Mouse (Mus musculus) thymus, postnatal 14 days (tissue): Measurements from ENCODE around the gene Gm17545.

Experiments
- DNase-seq: peaks from one replicate; pipeline ENCODE4 v3.0.0; 2021

Gm17545 gene

DNA sequence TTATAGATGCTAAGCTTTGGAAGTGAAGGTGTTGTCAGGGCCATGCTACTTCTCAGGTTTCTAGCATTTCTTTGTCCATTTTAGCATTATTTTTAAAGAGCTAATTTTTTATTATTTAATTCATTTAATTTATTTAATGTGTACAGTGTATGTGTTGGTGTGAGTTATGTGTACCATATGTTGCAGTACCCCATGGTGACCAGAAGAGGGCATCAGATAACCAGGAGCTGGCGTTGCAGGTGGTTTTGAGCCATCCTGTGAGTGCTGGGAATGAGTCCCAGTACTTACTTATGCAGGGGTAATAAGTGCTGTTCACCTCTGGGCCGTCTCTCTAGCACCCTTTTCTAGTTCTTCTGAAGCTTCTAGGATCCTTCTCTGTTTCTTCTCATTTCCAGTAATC, 41.0 kb downstream of the Gm17545 start:
- no peak for DNase-seq

GRCm38 (mm10) chr9:22497021-22497767, 43.1 kb downstream of the Gm17545 start:
- no peak for DNase-seq

GRCm38 (mm10) chr9:22502972-22503371, 48.9 kb downstream of the Gm17545 start:
- no peak for DNase-seq

GRCm38 (mm10) chr9:22503581-22503980, 49.5 kb downstream of the Gm17545 start:
- DNase-seq: no peak

- DNase-seq: no peak
Measured at GRCm38 (mm10) chr9:22505574-22505973, 51.5 kb downstream of the Gm17545 start.
